Mouse (Mus musculus) forebrain, postnatal 0 days (tissue): ENCODE measurements around the gene Dnah9. TPM values are rescaled to one million over a fixed set of nuclear protein-coding genes. Genes with fewer than 3 reads are reported as not detected.

ENCODE experiments used
- ATAC-seq: fragments of 200-750 bp; cut with Nextera tagmentation; 2 replicates; pipeline ENCODE4 v1.8.0; 2017; ENCODE audit warnings: mild to moderate bottlenecking, moderate library complexity
- DNase-seq: peaks from one replicate; pipeline ENCODE4 v3.0.0-alpha.2; 2015
- H3K27ac ChIP-seq: fragments of 300-500 bp; sonication (generic); 2 replicates; pipeline ENCODE4 v1.5.1; 2014; ENCODE audit warnings: low read depth, mild to moderate bottlenecking, antibody characterized with exemption, low read length, moderate library complexity, mixed read lengths
- H3K27me3 ChIP-seq: fragments of 300-500 bp; sonication (generic); 2 replicates; pipeline ENCODE4 v1.6.1; 2014; ENCODE audit warnings: mild to moderate bottlenecking, low read length, mixed read lengths; ENCODE audit not compliant: insufficient read depth
- H3K36me3 ChIP-seq: fragments of 300-500 bp; sonication (generic); 2 replicates; pipeline ENCODE4 v1.6.1; 2014; ENCODE audit warnings: mild to moderate bottlenecking, moderate library complexity; ENCODE audit not compliant: insufficient read depth
- H3K4me1 ChIP-seq: fragments of 300-500 bp; sonication (generic); 2 replicates; pipeline ENCODE4 v1.6.1; 2014; ENCODE audit warnings: antibody characterized with exemption; ENCODE audit not compliant: insufficient read depth
- H3K4me2 ChIP-seq: fragments of 300-500 bp; sonication (generic); 2 replicates; pipeline ENCODE4 v1.6.1; 2014; ENCODE audit warnings: low read depth, mild to moderate bottlenecking, moderate library complexity
- H3K4me3 ChIP-seq: fragments of 300-500 bp; sonication (generic); 2 replicates; pipeline ENCODE4 v1.5.1; 2014; ENCODE audit warnings: low read depth, low read length, mixed read lengths
- H3K9ac ChIP-seq: fragments of 300-500 bp; sonication (generic); 2 replicates; pipeline ENCODE4 v1.6.1; 2014; ENCODE audit warnings: mild to moderate bottlenecking
- H3K9me3 ChIP-seq: fragments of 300-500 bp; sonication (generic); 2 replicates; pipeline ENCODE4 v1.6.1; 2016; ENCODE audit warnings: low read length
- CTCF ChIP-seq: sonication (generic); IDR thresholded peaks from 2 replicates; pipeline ENCODE4 v1.5.1; 2016; ENCODE audit warnings: antibody characterized with exemption, control low read depth, low read depth
- WGBS: fragments of 180-500 bp; shearing (Covaris S2); extraction: QIAGEN DNeasy Blood & Tissue Kit; methylation state at CpG from one replicate; pipeline ENCODE4 v1.1.7; 2014; 5-methylcytosine and 5-hydroxymethylcytosine counted together
- polyA plus RNA-seq: library from polyadenylated mRNA; unstranded; fragments of >200 nt; fragmentation: Nextera tagmentation; extraction: Ambion mirVana; gene quantifications from 2 replicates; pipeline ENCODE4 v1.2.1, GENCODE M21; 2015
- total RNA-seq: library from RNA; depleted of rRNA; stranded (reverse); fragments of >200 nt; gene quantifications from 2 replicates; pipeline ENCODE4 v1.2.3, GENCODE M21; 2014

The Dnah9 gene
- total and polyA plus RNA-seq, 2 experiments from 2014 or later = 2.3 to 4.0 TPM

- Histone ChIP-seq H3K27ac (no peak overlapping the region), H3K9ac (no peak overlapping the region), H3K27me3 (no peaks in the 10 kb centered on the region; the same call in 1 of the 2 replicates), H3K4me3 (no peak overlapping the region), H3K4me2 (no peak overlapping the region), H3K9me3 (no peaks in the 10 kb centered on the region), H3K36me3 (no peaks in the 10 kb centered on the region), H3K4me1 (peaks cover 8% of the 10 kb centered on the region; the same call in 1 of the 2 replicates)
- no peak for TF ChIP-seq CTCF
- no peak for ATAC-seq
- WGBS = 5% methylated on average over 1 of the region's 1 CpGs
- no peak for DNase-seq
These were observed 291.1 kb downstream of the Dnah9 start for GRCm38 (mm10) chr11:65877146-65877775.

DNA sequence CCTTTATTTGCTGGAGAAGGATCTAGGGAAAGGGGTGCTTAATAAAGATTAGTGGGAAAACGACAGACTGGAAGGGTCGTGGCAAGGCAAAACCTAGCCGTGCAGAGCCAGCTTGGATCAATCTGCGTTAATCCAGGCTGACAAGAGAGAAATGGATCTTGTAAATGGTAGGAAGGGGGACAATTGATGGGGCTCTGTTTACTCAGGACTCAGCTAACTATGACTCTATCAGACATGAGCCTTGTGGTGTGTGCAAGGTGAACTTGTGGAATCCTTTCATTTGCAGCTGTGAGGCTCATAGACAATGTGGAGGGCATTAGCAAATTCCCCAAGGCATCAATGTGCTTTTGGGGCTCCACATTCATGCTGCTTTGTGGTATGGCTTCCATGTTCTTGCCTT is 306.9 kb downstream of the Dnah9 start:
- Histone ChIP-seq H3K27me3 (no peaks in the 10 kb centered on the region), H3K4me3 (no peak overlapping the region), H3K4me2 (no peak overlapping the region), H3K9ac (no peak overlapping the region), H3K9me3 (no peaks in the 10 kb centered on the region), H3K36me3 (no peaks in the 10 kb centered on the region), H3K4me1 (no peaks in the 10 kb centered on the region), H3K27ac (no peak overlapping the region)
- no peak for TF ChIP-seq CTCF
- WGBS = 29% methylated on average over 4 of the region's 4 CpGs
- no peak for ATAC-seq
- no peak for DNase-seq

- 17% methylated on average over 1 of the region's 1 CpGs for WGBS
- Histone ChIP-seq H3K4me1 (no peaks in the 10 kb centered on the region), H3K36me3 (no peaks in the 10 kb centered on the region), H3K9me3 (no peaks in the 10 kb centered on the region), H3K4me3 (no peak overlapping the region), H3K27ac (no peak overlapping the region), H3K9ac (no peak overlapping the region), H3K4me2 (no peak overlapping the region), H3K27me3 (no peaks in the 10 kb centered on the region)
- TF ChIP-seq CTCF = peak; percentile 26; the same call in 1 of the 2 replicates
- DNase-seq (peak; percentile 10), ATAC-seq (peak; percentile 58)
These were observed 316.3 kb downstream of the Dnah9 start for GRCm38 (mm10) chr11:65852066-65852465.

- 87% methylated on average over 5 of the region's 5 CpGs for WGBS
- DNase-seq (no peak), ATAC-seq (no peak)
- H3K4me3 ChIP-seq = no peak overlapping the region
- TF ChIP-seq CTCF = no peak
- H3K9ac ChIP-seq = no peak overlapping the region
- H3K4me1 ChIP-seq = no peaks in the 10 kb centered on the region
- H3K36me3 ChIP-seq = no peaks in the 10 kb centered on the region
- H3K27me3 ChIP-seq = no peaks in the 10 kb centered on the region
- H3K4me2 ChIP-seq = no peak overlapping the region
- H3K9me3 ChIP-seq = no peaks in the 10 kb centered on the region
- H3K27ac ChIP-seq = no peak overlapping the region
These were observed 321.9 kb downstream of the Dnah9 start for GRCm38 (mm10) chr11:65846446-65846845.

DNA sequence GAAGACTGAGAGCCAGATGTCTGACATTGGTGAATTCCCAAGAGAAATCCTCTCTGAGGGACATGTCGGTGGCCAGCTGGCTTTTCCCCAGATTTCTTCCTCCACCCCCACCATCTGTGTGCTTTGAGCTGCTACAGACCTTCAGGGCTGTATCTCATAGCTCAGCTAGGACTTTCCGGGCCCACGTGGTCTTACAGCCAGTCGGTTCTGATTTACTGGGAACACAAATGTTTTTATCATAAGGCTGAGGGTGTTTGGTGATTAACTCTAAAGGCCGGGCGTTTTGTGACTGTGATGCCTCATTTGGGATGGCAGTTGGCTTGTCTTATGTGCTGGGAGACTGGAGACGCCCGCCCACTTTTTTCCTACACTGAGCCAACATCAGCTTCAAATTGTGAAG is 329.4 kb downstream of the Dnah9 start:
- H3K9me3 ChIP-seq = no peaks in the 10 kb centered on the region
- no peaks in the 10 kb centered on the region for H3K4me1 ChIP-seq
- ATAC-seq = peak; percentile 72
- 55% methylated on average over 8 of the region's 8 CpGs for WGBS
- H3K27me3 ChIP-seq = no peaks in the 10 kb centered on the region
- H3K36me3 ChIP-seq = 0 out of 2 replicates have a peak, but pooled peaks cover under 1% of the 10 kb centered on the region
- peak; percentile 46 for DNase-seq
- H3K27ac ChIP-seq = no peak overlapping the region
- no peak overlapping the region for H3K4me3 ChIP-seq
- H3K9ac ChIP-seq = no peak overlapping the region
- no peak overlapping the region for H3K4me2 ChIP-seq
- TF ChIP-seq CTCF = no peak

DNA sequence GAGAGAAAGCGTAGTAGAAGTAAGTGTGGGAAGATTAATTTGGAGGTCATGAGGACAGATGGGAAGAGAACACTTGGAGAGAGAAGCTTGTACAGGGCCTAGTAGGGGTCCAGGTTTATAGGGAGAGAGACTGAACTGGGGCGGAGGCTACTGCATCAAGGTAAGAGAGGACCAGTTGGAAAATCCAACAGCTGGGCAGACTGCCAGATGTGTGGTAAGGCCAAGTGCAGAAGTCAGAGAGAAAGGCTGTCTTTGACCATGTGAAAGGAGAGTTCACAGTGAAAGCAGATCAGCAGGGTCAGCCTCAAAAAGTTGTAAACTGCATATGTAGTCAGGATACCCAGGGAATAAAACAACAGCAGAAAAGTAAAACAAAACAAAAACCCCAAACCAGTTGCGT is 343.8 kb downstream of the Dnah9 start:
- Histone ChIP-seq H3K27me3 (no peaks in the 10 kb centered on the region), H3K4me2 (no peak overlapping the region), H3K9ac (no peak overlapping the region), H3K27ac (no peak overlapping the region), H3K4me1 (no peaks in the 10 kb centered on the region), H3K4me3 (no peak overlapping the region), H3K36me3 (peaks cover 44% of the 10 kb centered on the region), H3K9me3 (no peaks in the 10 kb centered on the region)
- 90% methylated on average over 3 of the region's 3 CpGs for whole genome bisulfite sequencing
- no peak for TF ChIP-seq CTCF
- ATAC-seq (no peak), DNase-seq (no peak)

GRCm38 (mm10) chr11:65820877-65821276 is 347.5 kb downstream of the Dnah9 start:
- Histone ChIP-seq H3K4me2 (no peak overlapping the region), H3K27ac (no peak overlapping the region), H3K27me3 (no peaks in the 10 kb centered on the region), H3K9ac (no peak overlapping the region), H3K36me3 (peaks cover 29% of the 10 kb centered on the region), H3K4me3 (no peak overlapping the region), H3K9me3 (no peaks in the 10 kb centered on the region), H3K4me1 (no peaks in the 10 kb centered on the region)
- WGBS = 9% methylated on average over 7 of the region's 7 CpGs
- peak; percentile 93 for TF ChIP-seq CTCF
- DNase-seq = peak; percentile 87
- ATAC-seq = peak; percentile 90
